In genomic region chr3:145938405-145939349, GRCm38 (mm10) we compare ENCODE assay signal across 8 mouse cellular contexts. TPM values are rescaled to one million over a fixed set of nuclear protein-coding genes. Genes with fewer than 3 reads are reported as not detected.
DNase-seq lines count a peak whose midpoint lies in the region; ATAC-seq and TF ChIP-seq lines count a peak whose summit lies in the region.

No protein-coding gene starts in this region.

- H3K4me1 ChIP-seq in forebrain, embryonic 10.5 days = peaks cover 22% of the 10 kb centered on the region
- H3K4me1 ChIP-seq in kidney, postnatal 0 days (replicated peaks; ENCODE audit: insufficient read depth, low read length) = peaks cover 16% of the 10 kb centered on the region; the same call in 1 of the 2 replicates
- H3K4me1 ChIP-seq in midbrain, embryonic 15.5 days = peaks cover 35% of the 10 kb centered on the region

- H3K27ac ChIP-seq in forebrain, embryonic 10.5 days = peak overlapping the region; percentile 86
- H3K27ac ChIP-seq in kidney, postnatal 0 days = peak overlapping the region; percentile 78; the same call in 1 of the 2 replicates
- peak overlapping the region; percentile 83 for H3K27ac ChIP-seq in midbrain, embryonic 15.5 days

- WGBS in forebrain, embryonic 10.5 days = 21% methylated on average over 50 of the region's 50 CpGs
- WGBS in kidney, postnatal 0 days = 24% methylated on average over 34 of the region's 50 CpGs
- WGBS in midbrain, embryonic 15.5 days = 19% methylated on average over 49 of the region's 50 CpGs

- 0 out of 2 replicates have a peak, but pooled peaks have one; percentile 3 for TF ChIP-seq CTCF in kidney, postnatal 0 days (IDR thresholded peaks at IDR 0.05; ENCODE audit: low read depth)

- H3K4me3 ChIP-seq in forebrain, embryonic 10.5 days = peak overlapping the region; percentile 95
- H3K4me3 ChIP-seq in kidney, postnatal 0 days (replicated peaks; ENCODE audit: low read depth, low read length) = peak overlapping the region; percentile 99
- peak overlapping the region; percentile 99 for H3K4me3 ChIP-seq in midbrain, embryonic 15.5 days

- peak; percentile 12 to 45 for DNase-seq in layer of hippocampus, postnatal 10 days (ENCODE audit: low spot score in 2 of 2)
- no peak for DNase-seq in layer of hippocampus, postnatal 36 days
- peak; percentile 42 for DNase-seq in ZHBTc4 (ENCODE audit: low read depth, low spot score)
- peak; percentile 40 for DNase-seq in forebrain, embryonic 10.5 days (ENCODE audit: extremely low spot score, low spot score)
- DNase-seq in kidney, postnatal 0 days (ENCODE audit: low spot score) = peak; percentile 61
- DNase-seq in ovary, postnatal 10 days (ENCODE audit: low spot score) = no peak
- no peak for DNase-seq in adipocyte (ENCODE audit: low spot score)

- H3K9me3 ChIP-seq in forebrain, embryonic 10.5 days = no peaks in the 10 kb centered on the region
- H3K9me3 ChIP-seq in kidney, postnatal 0 days (replicated peaks; ENCODE audit: low read length) = no peaks in the 10 kb centered on the region
- no peaks in the 10 kb centered on the region for H3K9me3 ChIP-seq in midbrain, embryonic 15.5 days

- peak overlapping the region; percentile 83 for H3K4me2 ChIP-seq in kidney, postnatal 0 days (ENCODE audit: low read length)
- H3K4me2 ChIP-seq in midbrain, embryonic 15.5 days = peak overlapping the region; percentile 74

- no peaks in the 10 kb centered on the region for H3K27me3 ChIP-seq in forebrain, embryonic 10.5 days (ENCODE audit: poor library complexity, severe bottlenecking)
- no peaks in the 10 kb centered on the region for H3K27me3 ChIP-seq in kidney, postnatal 0 days (ENCODE audit: insufficient read depth, low read length)
- H3K27me3 ChIP-seq in midbrain, embryonic 15.5 days (replicated peaks) = no peaks in the 10 kb centered on the region

- peaks cover 52% of the 10 kb centered on the region for H3K36me3 ChIP-seq in forebrain, embryonic 10.5 days (replicated peaks)
- H3K36me3 ChIP-seq in kidney, postnatal 0 days (ENCODE audit: insufficient read depth, low read length) = 0 out of 2 replicates have a peak, but pooled peaks cover 10% of the 10 kb centered on the region
- no peaks in the 10 kb centered on the region for H3K36me3 ChIP-seq in midbrain, embryonic 15.5 days (replicated peaks)

- 0 out of 2 replicates have a peak, but pooled peaks have one; percentile 4 for ATAC-seq in kidney, postnatal 0 days (replicated peaks; ENCODE audit: low FRiP score, low read depth)
- ATAC-seq in midbrain, embryonic 15.5 days (replicated peaks) = peak; percentile 54

- H3K9ac ChIP-seq in kidney, postnatal 0 days (ENCODE audit: low read depth, low read length) = peak overlapping the region; percentile 92
- peak overlapping the region; percentile 93 for H3K9ac ChIP-seq in midbrain, embryonic 15.5 days

RNA-seq across cellular contexts. Expression of gene 2410004B18Rik, which starts 0.9 kb away (rescaled TPM):
- total RNA-seq in layer of hippocampus, postnatal 10 days (2021) = 10 to 100 TPM; 35.8 to 44.8 TPM
- 10 to 100 TPM; 43.9 to 44.7 TPM for total RNA-seq in layer of hippocampus, postnatal 36 days (2021)
- 49.0 and 51.5 TPM in 2 replicates for polyA plus RNA-seq in forebrain, embryonic 10.5 days (2016; fragmentation: Nextera tagmentation; extraction: Ambion mirVana)
- polyA plus RNA-seq in kidney, postnatal 0 days (2015; fragmentation: Nextera tagmentation; extraction: Ambion mirVana) = 43.1 and 48.2 TPM in 2 replicates
- 78.6 and 85.6 TPM in 2 replicates for polyA plus RNA-seq in midbrain, embryonic 15.5 days (2015; fragmentation: Nextera tagmentation; extraction: Ambion mirVana)

RNA-seq across cellular contexts. Expression of gene Bcl10, which starts 16.1 kb away (rescaled TPM):
- total RNA-seq in layer of hippocampus, postnatal 10 days (2021) = 10 to 100 TPM; 16.8 to 17.5 TPM
- total RNA-seq in layer of hippocampus, postnatal 36 days (2021) = 10 to 100 TPM; 12.0 to 12.8 TPM
- 46.5 and 46.8 TPM in 2 replicates for polyA plus RNA-seq in forebrain, embryonic 10.5 days (2016; fragmentation: Nextera tagmentation; extraction: Ambion mirVana)
- polyA plus RNA-seq in kidney, postnatal 0 days (2015; fragmentation: Nextera tagmentation; extraction: Ambion mirVana) = 57.7 and 62.2 TPM in 2 replicates
- 30.9 and 32.4 TPM in 2 replicates for polyA plus RNA-seq in midbrain, embryonic 15.5 days (2015; fragmentation: Nextera tagmentation; extraction: Ambion mirVana)

RNA-seq across cellular contexts. Expression of gene Syde2, which starts 49.0 kb away (rescaled TPM):
- total RNA-seq in layer of hippocampus, postnatal 10 days (2021) = 1 to 10 TPM; 3.5 to 3.7 TPM
- 1 to 10 TPM; 3.6 to 4.0 TPM for total RNA-seq in layer of hippocampus, postnatal 36 days (2021)
- polyA plus RNA-seq in forebrain, embryonic 10.5 days (2016; fragmentation: Nextera tagmentation; extraction: Ambion mirVana) = 1.2 and 1.5 TPM in 2 replicates
- polyA plus RNA-seq in kidney, postnatal 0 days (2015; fragmentation: Nextera tagmentation; extraction: Ambion mirVana) = 1.8 and 1.9 TPM in 2 replicates
- 0.34 and 0.74 TPM in 2 replicates for polyA plus RNA-seq in midbrain, embryonic 15.5 days (2015; fragmentation: Nextera tagmentation; extraction: Ambion mirVana)

Comparison
In these comparisons a context has a peak if more than half of its experiments do, and no peak if none do; other contexts are left out.
1. DNase-seq: peak in layer of hippocampus, postnatal 10 days (2 of 2), ZHBTc4 (single experiment), forebrain, embryonic 10.5 days (single experiment) and kidney, postnatal 0 days (single experiment); none in layer of hippocampus, postnatal 36 days (0 of 2), ovary, postnatal 10 days (single experiment) and adipocyte (single experiment).
2. Peak in every context shown above with its lines, with median percentiles within 50 percentile points of each other: H3K27ac ChIP-seq and H3K4me3 ChIP-seq.